Mouse (Mus musculus) stomach, postnatal 0 days (tissue): Measurements from ENCODE around the gene Fpgt.

Source experiments
- CTCF ChIP-seq: IDR thresholded peaks from 2 replicates; pipeline ENCODE4 v1.5.1; 2016; ENCODE audit warnings: antibody characterized with exemption, low read depth, mild to moderate bottlenecking, moderate library complexity
- EP300 ChIP-seq: optimal IDR thresholded peaks from 2 replicates; pipeline ENCODE3; 2016; ENCODE audit warnings: antibody characterized with exemption

- TF ChIP-seq CTCF = no peak
- TF ChIP-seq EP300 = no peak
These were observed 37.8 kb downstream of the Fpgt start, which contains the start of gene Tnni3k for GRCm38 (mm10) chr3:155055231-155055916.
